Mouse (Mus musculus): Measurements from ENCODE around the gene Gm20388.

DNA sequence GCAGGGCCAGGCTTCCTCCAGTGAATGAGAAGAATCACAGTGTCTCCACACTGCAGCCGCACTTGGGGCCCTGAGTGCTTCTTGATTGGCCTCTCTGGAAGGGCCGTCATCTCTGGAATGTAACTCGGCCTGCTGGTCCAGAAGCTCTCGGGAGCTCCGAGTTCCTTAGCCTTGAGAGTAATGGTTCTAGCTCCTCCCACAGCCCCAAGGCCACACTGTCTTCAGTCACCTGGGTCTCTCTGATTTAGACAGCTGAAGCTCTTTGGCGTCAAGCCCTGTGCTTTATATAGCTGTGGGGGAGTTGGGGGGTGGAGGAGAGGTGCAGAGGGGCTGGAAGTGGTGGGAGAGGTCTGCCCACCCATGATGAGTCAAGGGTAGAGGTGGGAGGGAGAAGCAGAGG is 2626.4 kb downstream of the Gm20388 start:
- TF ChIP-seq CTCF (IDR thresholded peaks at IDR 0.05; ENCODE audit: low read depth), result no peak
- no peak for TF ChIP-seq EP300 (IDR thresholded peaks at IDR 0.05; ENCODE audit: low read depth)
